Mouse (Mus musculus) bone marrow macrophage, adult 2 months (primary cell): ENCODE data around the gene Hes5.

Experiments used
- CTCF ChIP-seq: IDR thresholded peaks from 2 replicates; pipeline ENCODE4 v1.5.1; 2012; ENCODE audit warnings: low read depth, mild to moderate bottlenecking, low read length, moderate library complexity
- POLR2A ChIP-seq: IDR thresholded peaks from 2 replicates; pipeline ENCODE4 v1.6.1; 2012; ENCODE audit warnings: mild to moderate bottlenecking, low read depth, low read length, borderline replicate concordance

- no peak for TF ChIP-seq CTCF
- no peak for TF ChIP-seq POLR2A
Measured at GRCm38 (mm10) chr4:154946319-154946718, 14.4 kb upstream of the Hes5 start.
